Mouse (Mus musculus): ENCODE measurements around the gene Ank3. TPM values are rescaled to one million over a fixed set of nuclear protein-coding genes. Genes with fewer than 3 reads are reported as not detected.

Ank3 gene
- polyA plus RNA-seq, 1 experiment from 2014 or later: 48.8 TPM

DNA sequence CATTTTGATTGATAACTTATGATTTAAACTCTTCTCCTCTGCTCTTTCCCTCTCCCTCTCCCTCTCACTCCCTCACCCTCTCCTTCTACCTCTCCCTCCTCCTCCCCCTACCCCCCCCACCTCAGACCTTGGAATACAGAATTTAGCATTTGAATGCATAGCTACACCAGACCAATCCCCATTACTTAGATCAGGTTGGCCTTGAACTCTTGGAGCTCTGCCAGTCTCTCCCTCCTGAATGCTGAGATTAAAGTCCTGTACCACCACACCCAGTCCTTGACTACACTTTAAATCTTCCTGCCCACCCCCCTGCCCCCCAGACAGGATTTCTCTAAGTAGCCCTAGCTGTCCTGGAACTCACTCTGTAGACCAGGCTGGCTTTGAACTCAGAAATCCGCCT lies 38.9 kb upstream of the Ank3 start:
- H3K36me3 ChIP-seq (ENCODE audit: insufficient read depth, low read length): no peaks in the 10 kb centered on the region
- no peak for TF ChIP-seq CTCF (IDR thresholded peaks at IDR 0.05; ENCODE audit: low read depth)
- H3K27me3 ChIP-seq (ENCODE audit: insufficient read depth, low read length): no peaks in the 10 kb centered on the region
- H3K9ac ChIP-seq (ENCODE audit: low read depth, low read length): no peak overlapping the region
- H3K27ac ChIP-seq: no peak overlapping the region
- no peak overlapping the region for H3K4me3 ChIP-seq (replicated peaks; ENCODE audit: low read depth, low read length)
- 100% methylated on average over 1 of the region's 1 CpGs for WGBS
- no peak overlapping the region for H3K4me2 ChIP-seq (ENCODE audit: low read length)
- no peak for DNase-seq (ENCODE audit: low spot score)
- no peaks in the 10 kb centered on the region for H3K9me3 ChIP-seq (replicated peaks; ENCODE audit: low read length)
- ATAC-seq (replicated peaks; ENCODE audit: low FRiP score, low read depth): no peak
- no peaks in the 10 kb centered on the region for H3K4me1 ChIP-seq (replicated peaks; ENCODE audit: insufficient read depth, low read length)

DNA sequence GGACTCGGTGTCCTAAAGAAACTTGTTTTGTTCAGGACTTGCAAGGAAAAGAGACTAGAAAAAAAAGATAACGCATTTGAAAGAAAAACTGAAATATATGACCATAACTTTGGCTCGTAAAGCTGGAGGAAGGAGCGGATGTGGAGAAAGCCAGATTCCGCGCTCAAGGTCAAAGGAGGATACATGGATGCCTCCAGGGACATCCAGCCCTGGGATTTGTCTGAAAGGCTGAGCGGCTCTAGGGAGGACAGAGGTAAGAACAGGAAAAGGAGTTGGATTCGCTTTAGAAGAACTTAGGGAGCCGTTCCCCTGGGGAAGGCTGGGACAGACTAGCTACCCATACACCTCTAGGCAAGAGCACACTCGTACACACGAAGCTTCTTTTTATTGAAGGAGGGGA lies 32.4 kb upstream of the Ank3 start:
- no peaks in the 10 kb centered on the region for H3K27me3 ChIP-seq (ENCODE audit: insufficient read depth, low read length)
- H3K27ac ChIP-seq: no peak overlapping the region
- H3K9me3 ChIP-seq (replicated peaks; ENCODE audit: low read length): no peaks in the 10 kb centered on the region
- no peak for TF ChIP-seq CTCF (IDR thresholded peaks at IDR 0.05; ENCODE audit: low read depth)
- no peak for ATAC-seq (replicated peaks; ENCODE audit: low FRiP score, low read depth)
- WGBS: 53% methylated on average over 11 of the region's 11 CpGs
- no peak overlapping the region for H3K4me3 ChIP-seq (replicated peaks; ENCODE audit: low read depth, low read length)
- no peak overlapping the region for H3K9ac ChIP-seq (ENCODE audit: low read depth, low read length)
- H3K4me1 ChIP-seq (replicated peaks; ENCODE audit: insufficient read depth, low read length): no peaks in the 10 kb centered on the region
- peak; percentile 46 for DNase-seq (ENCODE audit: low spot score)
- no peak overlapping the region for H3K4me2 ChIP-seq (ENCODE audit: low read length)
- no peaks in the 10 kb centered on the region for H3K36me3 ChIP-seq (ENCODE audit: insufficient read depth, low read length)

DNA sequence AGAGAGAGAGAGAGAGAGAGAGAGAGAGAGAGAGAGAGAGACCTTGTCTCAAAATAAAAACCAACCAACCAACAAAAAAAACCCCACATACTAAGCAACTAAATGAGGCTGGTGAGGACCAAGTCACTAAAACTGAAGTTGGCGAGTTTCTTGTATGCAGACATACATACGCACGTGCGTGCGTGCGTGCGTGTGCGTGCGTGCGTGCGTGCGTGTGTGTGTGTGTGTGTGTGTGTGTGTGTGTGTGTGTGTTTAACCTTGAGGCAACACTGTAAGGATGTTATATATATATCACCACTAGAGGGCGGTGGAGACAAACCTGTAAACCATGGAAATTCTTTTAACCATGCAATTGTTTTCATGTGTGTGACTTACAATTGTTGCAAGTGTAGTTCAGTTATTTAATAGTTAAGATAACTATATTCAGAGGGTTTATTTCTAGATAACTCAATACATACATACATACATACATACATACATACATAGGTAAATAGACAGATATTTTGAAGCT lies 31.6 kb upstream of the Ank3 start:
- no peak for ATAC-seq (replicated peaks; ENCODE audit: low FRiP score, low read depth)
- 88% methylated on average over 13 of the region's 13 CpGs for WGBS
- no peak overlapping the region for H3K9ac ChIP-seq (ENCODE audit: low read depth, low read length)
- H3K4me3 ChIP-seq (replicated peaks; ENCODE audit: low read depth, low read length): no peak overlapping the region
- no peaks in the 10 kb centered on the region for H3K4me1 ChIP-seq (replicated peaks; ENCODE audit: insufficient read depth, low read length)
- H3K9me3 ChIP-seq (replicated peaks; ENCODE audit: low read length): no peaks in the 10 kb centered on the region
- H3K27ac ChIP-seq: no peak overlapping the region
- no peaks in the 10 kb centered on the region for H3K36me3 ChIP-seq (ENCODE audit: insufficient read depth, low read length)
- no peak overlapping the region for H3K4me2 ChIP-seq (ENCODE audit: low read length)
- peak; percentile 51 for DNase-seq (ENCODE audit: low spot score)
- no peaks in the 10 kb centered on the region for H3K27me3 ChIP-seq (ENCODE audit: insufficient read depth, low read length)
- peak; percentile 72 for TF ChIP-seq CTCF (IDR thresholded peaks at IDR 0.05; ENCODE audit: low read depth)

DNA sequence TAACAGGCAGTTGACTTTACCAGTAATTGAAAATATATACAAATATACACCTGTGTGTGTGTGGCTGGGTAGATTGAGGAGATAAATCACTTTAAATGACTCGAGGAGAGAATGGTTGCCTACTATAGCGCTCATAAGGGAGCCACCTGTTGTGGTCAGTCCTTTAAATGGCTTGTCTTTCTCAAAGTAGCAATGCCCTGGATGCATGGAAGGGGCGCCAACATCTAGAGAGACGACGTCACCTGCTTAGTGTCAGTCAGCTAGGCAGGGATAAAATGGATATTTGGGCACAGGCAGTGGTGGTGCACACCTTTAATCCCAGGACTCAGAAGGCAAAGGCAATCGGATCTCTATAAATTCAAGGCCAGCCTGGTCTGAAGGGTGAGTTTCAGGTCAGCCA lies 29.3 kb upstream of the Ank3 start:
- H3K4me2 ChIP-seq (ENCODE audit: low read length): no peak overlapping the region
- H3K9ac ChIP-seq (ENCODE audit: low read depth, low read length): no peak overlapping the region
- H3K27ac ChIP-seq: no peak overlapping the region
- no peaks in the 10 kb centered on the region for H3K27me3 ChIP-seq (ENCODE audit: insufficient read depth, low read length)
- H3K4me1 ChIP-seq (replicated peaks; ENCODE audit: insufficient read depth, low read length): no peaks in the 10 kb centered on the region
- TF ChIP-seq CTCF (IDR thresholded peaks at IDR 0.05; ENCODE audit: low read depth): no peak
- no peaks in the 10 kb centered on the region for H3K9me3 ChIP-seq (replicated peaks; ENCODE audit: low read length)
- DNase-seq (ENCODE audit: low spot score) (no peak), ATAC-seq (replicated peaks; ENCODE audit: low FRiP score, low read depth) (no peak)
- WGBS: 71% methylated on average over 6 of the region's 6 CpGs
- no peaks in the 10 kb centered on the region for H3K36me3 ChIP-seq (ENCODE audit: insufficient read depth, low read length)
- no peak overlapping the region for H3K4me3 ChIP-seq (replicated peaks; ENCODE audit: low read depth, low read length)

DNA sequence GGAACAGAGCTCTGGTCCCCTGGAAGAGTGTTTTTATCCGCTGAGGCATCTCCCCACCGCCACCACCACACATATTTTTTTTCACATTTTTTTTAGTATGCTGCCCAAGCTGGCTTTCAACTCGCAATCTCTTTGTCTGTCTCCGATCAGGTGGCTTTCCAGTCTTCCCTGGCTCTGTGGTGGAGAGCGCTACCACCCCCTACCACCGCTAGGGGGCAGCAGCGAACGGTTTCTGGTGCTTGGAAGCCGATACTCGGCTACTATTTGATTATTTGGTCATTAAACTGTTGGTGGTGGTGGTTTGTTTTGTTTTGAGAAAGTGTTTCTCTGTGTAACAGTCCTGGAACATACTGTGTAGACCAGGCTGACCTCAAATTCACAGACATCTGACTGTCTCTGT lies 27.1 kb upstream of the Ank3 start:
- ATAC-seq (replicated peaks; ENCODE audit: low FRiP score, low read depth) (0 out of 2 replicates have a peak, but pooled peaks have one; percentile 43), DNase-seq (ENCODE audit: low spot score) (peak; percentile 60)
- Histone ChIP-seq H3K36me3 (ENCODE audit: insufficient read depth, low read length) (no peaks in the 10 kb centered on the region), H3K4me1 (replicated peaks; ENCODE audit: insufficient read depth, low read length) (no peaks in the 10 kb centered on the region), H3K27me3 (ENCODE audit: insufficient read depth, low read length) (no peaks in the 10 kb centered on the region), H3K9me3 (replicated peaks; ENCODE audit: low read length) (no peaks in the 10 kb centered on the region), H3K27ac (no peak overlapping the region), H3K4me3 (replicated peaks; ENCODE audit: low read depth, low read length) (no peak overlapping the region), H3K9ac (ENCODE audit: low read depth, low read length) (no peak overlapping the region), H3K4me2 (ENCODE audit: low read length) (no peak overlapping the region)
- TF ChIP-seq CTCF (IDR thresholded peaks at IDR 0.05; ENCODE audit: low read depth): peak; percentile 80
- WGBS: 13% methylated on average over 10 of the region's 10 CpGs

DNA sequence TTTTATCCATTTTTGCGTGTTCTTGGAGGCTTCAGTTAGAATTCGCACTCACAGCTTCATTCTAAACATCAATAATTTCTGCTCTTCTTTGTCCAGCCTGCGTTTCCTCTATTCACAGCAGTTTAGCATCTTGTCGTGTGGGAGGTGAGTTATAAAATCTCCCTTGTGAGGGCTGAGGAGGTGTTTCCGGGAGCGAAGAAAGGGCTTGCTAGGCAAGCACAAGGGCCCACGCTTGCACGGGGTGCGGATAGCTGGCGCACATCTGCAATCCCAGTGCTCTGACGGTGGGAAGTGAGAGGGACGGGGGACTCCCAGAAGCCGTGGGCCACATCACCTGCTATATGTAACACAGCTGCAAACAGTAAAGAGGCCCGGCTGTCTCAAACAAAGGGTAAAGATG lies 26.5 kb upstream of the Ank3 start:
- H3K27ac ChIP-seq: no peak overlapping the region
- H3K9ac ChIP-seq (ENCODE audit: low read depth, low read length): no peak overlapping the region
- H3K36me3 ChIP-seq (ENCODE audit: insufficient read depth, low read length): no peaks in the 10 kb centered on the region
- H3K4me1 ChIP-seq (replicated peaks; ENCODE audit: insufficient read depth, low read length): no peaks in the 10 kb centered on the region
- ATAC-seq (replicated peaks; ENCODE audit: low FRiP score, low read depth): no peak
- no peak for TF ChIP-seq CTCF (IDR thresholded peaks at IDR 0.05; ENCODE audit: low read depth)
- no peaks in the 10 kb centered on the region for H3K9me3 ChIP-seq (replicated peaks; ENCODE audit: low read length)
- no peak overlapping the region for H3K4me2 ChIP-seq (ENCODE audit: low read length)
- 54% methylated on average over 14 of the region's 14 CpGs for WGBS
- no peak for DNase-seq (ENCODE audit: low spot score)
- no peaks in the 10 kb centered on the region for H3K27me3 ChIP-seq (ENCODE audit: insufficient read depth, low read length)
- H3K4me3 ChIP-seq (replicated peaks; ENCODE audit: low read depth, low read length): no peak overlapping the region

Data from kidney, postnatal 0 days (tissue).